Mouse (Mus musculus) midbrain, embryonic 11.5 days (tissue): ENCODE measurements around the gene Cubn. TPM values are rescaled to one million over a fixed set of nuclear protein-coding genes. Genes with fewer than 3 reads are reported as not detected.

ENCODE experiments used
- ATAC-seq: fragments of 200-750 bp; cut with Nextera tagmentation; 2 replicates; pipeline ENCODE4 v1.8.0; 2017; ENCODE audit warnings: moderate TSS enrichment, moderate library complexity; ENCODE audit not compliant: low FRiP score
- DNase-seq: peaks from one replicate; pipeline ENCODE4 v3.0.0; 2015; ENCODE audit warnings: low spot score; ENCODE audit errors: missing footprints
- H3K27ac ChIP-seq: fragments of 300-500 bp; sonication (generic); 2 replicates; pipeline ENCODE4 v1.5.1; 2014; ENCODE audit warnings: low read depth, low read length
- H3K27me3 ChIP-seq: fragments of 300-500 bp; sonication (generic); 2 replicates; pipeline ENCODE4 v1.6.1; 2014; ENCODE audit warnings: mild to moderate bottlenecking, low read length, moderate library complexity, mixed read lengths; ENCODE audit not compliant: control insufficient read depth, insufficient read depth
- H3K36me3 ChIP-seq: fragments of 300-500 bp; sonication (generic); 2 replicates; pipeline ENCODE4 v1.6.1; 2014; ENCODE audit warnings: mild to moderate bottlenecking, low read length, moderate library complexity, mixed read lengths; ENCODE audit not compliant: control insufficient read depth, insufficient read depth
- H3K4me1 ChIP-seq: fragments of 300-500 bp; sonication (generic); 2 replicates; pipeline ENCODE4 v1.6.1; 2014; ENCODE audit warnings: low read length; ENCODE audit not compliant: control insufficient read depth, insufficient read depth
- H3K4me2 ChIP-seq: fragments of 300-500 bp; sonication (generic); 2 replicates; pipeline ENCODE4 v1.6.1; 2014; ENCODE audit warnings: mild to moderate bottlenecking, moderate library complexity
- H3K4me3 ChIP-seq: fragments of 300-500 bp; sonication (generic); 2 replicates; pipeline ENCODE4 v1.5.1; 2014; ENCODE audit warnings: low read depth, low read length
- H3K9ac ChIP-seq: fragments of 300-500 bp; sonication (generic); 2 replicates; pipeline ENCODE4 v1.6.1; 2014; ENCODE audit warnings: low read length
- H3K9me3 ChIP-seq: fragments of 300-500 bp; sonication (generic); 2 replicates; pipeline ENCODE4 v1.6.1; 2016; ENCODE audit warnings: low read length; ENCODE audit not compliant: control insufficient read depth
- WGBS: fragments of 180-500 bp; shearing (Covaris S2); extraction: QIAGEN DNeasy Blood & Tissue Kit; methylation state at CpG from one replicate; pipeline ENCODE4 v1.1.7; 2014; 5-methylcytosine and 5-hydroxymethylcytosine counted together
- polyA plus RNA-seq: library from polyadenylated mRNA; unstranded; fragments of >200 nt; fragmentation: Nextera tagmentation; extraction: Ambion mirVana; gene quantifications from 2 replicates; pipeline ENCODE4 v1.2.1, GENCODE M21; 2014

The Cubn gene
- polyA plus RNA-seq, 1 experiment from 2014 or later, result 0.78 TPM

DNA sequence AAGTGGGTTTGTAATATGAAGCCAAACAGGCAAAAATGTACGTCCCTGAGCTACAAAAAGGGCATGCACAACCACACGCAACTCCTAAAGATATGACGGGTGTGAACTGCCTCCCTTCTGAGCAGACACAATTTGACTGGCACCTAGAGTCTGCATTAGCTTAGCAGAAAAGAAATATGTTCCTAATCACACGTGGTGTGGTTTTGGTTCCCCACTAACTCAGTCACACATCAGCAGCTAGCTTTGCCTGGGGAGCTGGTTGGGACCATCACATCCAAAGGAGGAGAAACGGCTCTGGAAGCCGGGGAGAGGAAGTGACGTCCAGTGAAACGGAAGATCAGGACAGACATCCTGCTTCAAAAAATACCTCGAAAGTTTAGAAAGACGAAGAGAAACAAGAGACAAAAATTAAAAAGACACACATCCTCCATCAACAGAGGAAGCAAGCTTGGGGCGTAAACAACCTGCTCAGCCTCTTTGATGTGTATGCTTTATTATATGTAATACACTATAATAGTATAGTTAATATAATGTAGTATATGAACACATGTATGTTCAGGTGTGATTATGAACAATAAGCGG, 258.3 kb downstream of the Cubn start:
- Histone ChIP-seq H3K4me1 (no peaks in the 10 kb centered on the region), H3K9ac (no peak overlapping the region), H3K9me3 (no peaks in the 10 kb centered on the region), H3K4me3 (no peak overlapping the region), H3K27ac (no peak overlapping the region), H3K36me3 (no peaks in the 10 kb centered on the region), H3K27me3 (no peaks in the 10 kb centered on the region), H3K4me2 (no peak overlapping the region)
- ATAC-seq (no peak), DNase-seq (peak; percentile 56)
- 90% methylated on average over 12 of the region's 12 CpGs for WGBS

DNA sequence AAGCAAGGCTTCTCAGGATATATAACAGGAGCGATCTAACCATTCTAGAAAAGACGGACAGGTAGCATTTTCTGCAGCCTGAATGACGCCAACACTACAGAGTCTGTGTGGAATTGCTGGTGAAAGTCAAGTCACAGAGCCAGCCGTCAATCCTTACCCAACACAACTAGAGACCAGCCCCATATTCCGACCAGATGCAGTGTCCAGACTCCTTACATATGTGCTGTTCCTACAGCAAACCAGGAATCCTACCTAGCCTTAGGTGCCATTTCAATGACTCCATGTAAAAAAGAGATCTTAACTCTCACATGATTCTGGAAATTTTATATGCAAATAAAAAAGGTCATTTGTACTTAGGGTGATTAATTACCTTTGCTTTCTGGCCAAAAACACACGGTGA, 259.3 kb downstream of the Cubn start:
- H3K4me2 ChIP-seq, result no peak overlapping the region
- H3K9ac ChIP-seq, result no peak overlapping the region
- H3K4me3 ChIP-seq, result no peak overlapping the region
- no peaks in the 10 kb centered on the region for H3K27me3 ChIP-seq
- no peaks in the 10 kb centered on the region for H3K9me3 ChIP-seq
- H3K4me1 ChIP-seq, result no peaks in the 10 kb centered on the region
- H3K36me3 ChIP-seq, result no peaks in the 10 kb centered on the region
- 92% methylated on average over 6 of the region's 6 CpGs for WGBS
- H3K27ac ChIP-seq, result no peak overlapping the region
- ATAC-seq (no peak), DNase-seq (no peak)

- DNase-seq (no peak), ATAC-seq (no peak)
- Histone ChIP-seq H3K4me1 (no peaks in the 10 kb centered on the region), H3K27me3 (no peaks in the 10 kb centered on the region), H3K36me3 (no peaks in the 10 kb centered on the region), H3K27ac (no peak overlapping the region), H3K4me3 (no peak overlapping the region), H3K9ac (no peak overlapping the region), H3K4me2 (no peak overlapping the region), H3K9me3 (no peaks in the 10 kb centered on the region)
- WGBS, result 93% methylated on average over 3 of the region's 3 CpGs
Observed at GRCm38 (mm10) chr2:13229686-13230085, 261.9 kb downstream of the Cubn start.

Other genes with a start within 250 kb of the Cubn start
- 73.1 and 78.0 TPM in 2 replicates for gene Rsu1, start 220.4 kb downstream of the Cubn start, polyA plus RNA-seq
- 9.6 and 12.7 TPM in 2 replicates for gene Trdmt1, start 52.9 kb upstream of the Cubn start, polyA plus RNA-seq
- 1,500 and 1,513 TPM in 2 replicates for gene Vim, start 82.1 kb upstream of the Cubn start, polyA plus RNA-seq